Mouse (Mus musculus) ES-E14 (cell line): ENCODE results near the gene Krtap7-1. TPM values are rescaled to one million over a fixed set of nuclear protein-coding genes. Genes with fewer than 3 reads are reported as not detected.

Experiments used
- DNase-seq: peaks from one replicate; pipeline ENCODE4 v3.0.0-alpha.2; 2013; ENCODE audit warnings: low read depth, low spot score
- H3K27ac ChIP-seq: 2 replicates; pipeline ENCODE4 v1.5.1; 2012; ENCODE audit warnings: low read depth, mild to moderate bottlenecking, low read length, moderate library complexity, mixed read lengths; ENCODE audit not compliant: poor library complexity, insufficient read depth, severe bottlenecking
- H3K36me3 ChIP-seq: 2 replicates; pipeline ENCODE4 v1.6.1; 2012; ENCODE audit warnings: mild to moderate bottlenecking, low read length, moderate library complexity, mixed read lengths; ENCODE audit not compliant: control insufficient read depth, poor library complexity, insufficient read depth, severe bottlenecking
- H3K4me1 ChIP-seq, 2 experiments: fragments of 150-350 bp in 1 of 2; sonication (generic) in 1 of 2; 2 replicates each; pipeline ENCODE4 v1.6.1; 2012; ENCODE audit warnings: low read length in 2 of 2, mild to moderate bottlenecking in 1 of 2, mixed read lengths in 1 of 2; ENCODE audit not compliant: control insufficient read depth in 2 of 2, insufficient read depth in 2 of 2, poor library complexity in 1 of 2
- H3K4me3 ChIP-seq, 2 experiments: fragments of 150-350 bp in 1 of 2; sonication (generic) in 1 of 2; 2 replicates each; pipeline ENCODE4 v1.5.1; 2012; ENCODE audit warnings: low read length in 2 of 2, low read depth in 1 of 2, mild to moderate bottlenecking in 1 of 2, mixed read lengths in 1 of 2; ENCODE audit not compliant: insufficient read depth in 1 of 2, poor library complexity in 1 of 2, severe bottlenecking in 1 of 2
- H3K9ac ChIP-seq: 2 replicates; pipeline ENCODE4 v1.6.1; 2012; ENCODE audit warnings: low read depth, mild to moderate bottlenecking, low read length, mixed read lengths; ENCODE audit not compliant: poor library complexity, insufficient read depth, severe bottlenecking
- H3K9me3 ChIP-seq: fragments of 150-350 bp; sonication (generic); 2 replicates; pipeline ENCODE4 v1.6.1; 2012; ENCODE audit warnings: low read depth, mild to moderate bottlenecking, low read length; ENCODE audit not compliant: control insufficient read depth, insufficient read depth
- CHD2 ChIP-seq: IDR thresholded peaks from 2 replicates; pipeline ENCODE4 v1.6.1; 2014; ENCODE audit warnings: mild to moderate bottlenecking, low read depth, low read length, inconsistent platforms
- HCFC1 ChIP-seq: IDR thresholded peaks from 2 replicates; pipeline ENCODE4 v1.6.1; 2012; ENCODE audit warnings: low read length, inconsistent platforms, borderline replicate concordance; ENCODE audit not compliant: insufficient read depth
- MAFK ChIP-seq: IDR thresholded peaks from 2 replicates; pipeline ENCODE4 v1.6.1; 2014; ENCODE audit warnings: mild to moderate bottlenecking, low read depth, low read length, inconsistent platforms; ENCODE audit not compliant: insufficient read depth
- ZC3H11A ChIP-seq: IDR thresholded peaks from 2 replicates; pipeline ENCODE4 v1.6.1; 2012; ENCODE audit warnings: low read depth, mild to moderate bottlenecking, inconsistent platforms, low read length, borderline replicate concordance
- ZNF384 ChIP-seq: IDR thresholded peaks from 2 replicates; pipeline ENCODE4 v1.6.1; 2012; ENCODE audit warnings: low read depth, low read length, inconsistent platforms
- in situ Hi-C, 2 experiments: fragments of 600-800 bp; cut with MboI; formaldehyde crosslinking; loops; one replicate each; pipeline ENCODE4 v1.15.1; 2025; ENCODE audit warnings: low sequenced_read_pairs in 2 of 2, inconsistent platforms in 1 of 2; ENCODE audit not compliant: unreplicated experiment in 2 of 2
- total RNA-seq: library from RNA; depleted of rRNA; stranded (reverse); fragments of 300-350 nt; gene quantifications from 2 replicates; pipeline ENCODE4 v1.2.3, GENCODE M21; 2012; rRNA removed

Gene Krtap7-1
- not detected in 2 replicates for total RNA-seq

- no peak for DNase-seq
- Histone ChIP-seq H3K9ac (no peak within 1 kb of the TSS), H3K27ac (no peak within 1 kb of the TSS), H3K9me3 (no peaks in the 10 kb centered on the region), H3K36me3 (no peaks in the 10 kb centered on the region), H3K4me3 (no peak within 1 kb of the TSS), H3K4me1 (no peaks in the 10 kb centered on the region)
- in situ Hi-C loops, result no loop called here
- TF ChIP-seq MAFK (no peak), CHD2 (no peak), ZNF384 (no peak), ZC3H11A (no peak), HCFC1 (no peak)
Measured at GRCm38 (mm10) chr16:89508223-89508622, at the start of gene Krtap7-1. Krtap7-1 (minus strand) TSS chr16:89508323.

- TF ChIP-seq ZC3H11A (no peak), ZNF384 (no peak), CHD2 (no peak), HCFC1 (no peak), MAFK (no peak)
- Histone ChIP-seq H3K4me1 (no peaks in the 10 kb centered on the region), H3K9me3 (no peaks in the 10 kb centered on the region), H3K4me3 (no peak overlapping the region), H3K36me3 (no peaks in the 10 kb centered on the region), H3K27ac (no peak overlapping the region), H3K9ac (no peak overlapping the region)
- DNase-seq, result no peak
- in situ Hi-C loops, result no loop called here
Measured at GRCm38 (mm10) chr16:89550298-89550697, 42.2 kb upstream of the Krtap7-1 start.

GRCm38 (mm10) chr16:89538031-89538484 is 29.9 kb upstream of the Krtap7-1 start:
- H3K36me3 ChIP-seq, result no peaks in the 10 kb centered on the region
- no peaks in the 10 kb centered on the region for H3K9me3 ChIP-seq
- TF ChIP-seq ZNF384, result no peak
- TF ChIP-seq CHD2, result no peak
- TF ChIP-seq HCFC1, result no peak
- no peak for TF ChIP-seq MAFK
- TF ChIP-seq ZC3H11A, result no peak
- H3K9ac ChIP-seq, result no peak overlapping the region
- no peak for DNase-seq
- H3K4me1 ChIP-seq, result no peaks in the 10 kb centered on the region
- H3K27ac ChIP-seq, result no peak overlapping the region
- in situ Hi-C loops, result loop anchor here in 1 of 2 experiments (10.0 kb wide), 1 partner anchor 227 kb away; no protein-coding TSS in a partner anchor
- H3K4me3 ChIP-seq, result no peak overlapping the region

- no peak overlapping the region for H3K27ac ChIP-seq
- H3K9ac ChIP-seq, result no peak overlapping the region
- H3K4me1 ChIP-seq, result no peaks in the 10 kb centered on the region
- no peaks in the 10 kb centered on the region for H3K36me3 ChIP-seq
- no peaks in the 10 kb centered on the region for H3K9me3 ChIP-seq
- no peak for TF ChIP-seq CHD2
- no peak for TF ChIP-seq MAFK
- TF ChIP-seq ZC3H11A, result no peak
- TF ChIP-seq HCFC1, result no peak
- TF ChIP-seq ZNF384, result no peak
- H3K4me3 ChIP-seq, result no peak overlapping the region
- in situ Hi-C loops, result loop anchor here in 1 of 2 experiments (10.0 kb wide), 1 partner anchor 227 kb away; no protein-coding TSS in a partner anchor
- DNase-seq, result no peak
Measured at GRCm38 (mm10) chr16:89537349-89537748, 29.2 kb upstream of the Krtap7-1 start.
